Mouse (Mus musculus) right cerebral cortex, postnatal 14 days (tissue): ENCODE data around the gene Gsg1l.

Experiments used
- DNase-seq: peaks from one replicate; pipeline ENCODE4 v3.0.0; 2022

Gsg1l gene

DNA sequence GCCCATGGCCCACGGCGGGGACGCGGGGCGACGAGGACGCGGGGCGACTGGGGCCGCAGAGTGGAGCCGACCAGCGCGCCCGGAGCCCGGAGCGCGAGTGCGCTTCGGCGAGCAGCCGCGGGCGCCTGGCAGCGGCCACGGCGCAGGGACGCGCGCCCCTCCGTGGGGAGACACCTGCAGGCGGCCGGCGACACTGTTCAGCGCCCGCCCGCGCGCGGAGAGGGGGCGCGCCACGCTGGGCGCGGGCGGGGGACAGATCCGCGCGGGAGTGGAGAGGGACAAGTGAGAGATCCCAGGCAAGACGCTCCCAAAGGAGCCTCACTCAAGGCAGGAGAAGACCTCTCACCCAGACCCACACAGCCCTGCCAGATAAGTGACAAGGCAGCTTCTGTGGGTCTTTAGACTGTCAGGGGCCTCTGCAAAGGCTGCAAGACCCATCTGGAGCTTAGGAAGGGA, at the start of gene Gsg1l:
Gsg1l (minus strand) TSS at position 126 of the 456 bp plus-strand sequence.
- DNase-seq: peak; percentile 43

DNA sequence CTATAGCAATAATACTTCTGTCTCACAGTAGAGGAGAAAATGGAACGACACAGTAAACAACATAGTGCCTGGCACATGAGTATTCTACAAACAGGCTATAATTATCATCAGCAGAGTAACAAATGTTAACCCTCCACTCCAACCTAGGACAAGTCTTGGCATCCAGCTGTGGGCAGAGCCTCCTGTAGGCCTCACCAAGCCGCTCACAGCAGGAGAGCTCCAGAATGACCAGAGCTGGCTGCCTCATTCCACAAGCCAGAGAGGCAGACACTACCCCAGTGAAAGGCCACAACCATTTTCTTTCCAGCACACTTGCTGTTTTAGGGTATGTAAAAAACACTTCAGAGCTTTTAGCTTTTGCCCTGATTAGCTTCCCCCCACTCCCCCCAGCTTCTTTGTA, 45.5 kb upstream of the Gsg1l start:
- DNase-seq: no peak

DNA sequence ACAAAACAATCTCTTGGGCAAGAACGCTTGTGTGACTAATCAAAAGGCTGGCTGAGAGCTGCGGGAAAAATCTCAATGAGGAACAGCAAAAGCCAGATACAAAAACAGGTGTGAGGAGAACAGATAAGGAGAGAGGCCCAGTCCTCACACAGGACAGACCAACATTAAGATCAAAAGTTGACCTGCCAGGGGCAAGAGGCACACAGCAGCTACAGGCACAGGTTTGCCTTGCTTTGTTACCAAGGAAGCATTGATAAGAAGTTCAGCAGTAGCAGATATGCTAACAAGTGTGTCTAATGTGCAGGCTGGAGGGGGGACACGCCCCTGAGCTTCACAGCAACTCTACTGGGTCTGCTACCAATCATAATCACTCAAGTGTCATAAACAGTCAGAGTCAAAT, 44.3 kb upstream of the Gsg1l start:
- no peak for DNase-seq

DNA sequence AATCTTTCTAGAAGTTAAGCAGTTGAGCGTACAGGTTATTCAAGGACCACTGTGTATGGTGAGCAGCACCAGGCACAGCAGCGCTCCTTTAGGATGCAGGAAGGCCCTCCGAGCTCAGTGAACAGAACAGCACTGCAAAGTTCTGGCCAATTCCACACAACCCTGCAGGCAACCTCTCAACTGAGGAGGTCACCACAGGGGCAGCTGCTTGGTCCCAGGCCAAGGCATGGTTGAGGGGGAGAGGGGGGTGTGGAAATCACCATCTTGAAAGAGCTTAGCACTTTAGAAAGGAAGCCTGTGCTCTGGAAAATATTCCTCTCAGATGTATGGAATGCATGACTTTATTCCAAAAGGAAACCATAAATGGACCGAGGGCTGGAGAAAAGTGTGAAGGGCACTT, 39.3 kb upstream of the Gsg1l start:
- no peak for DNase-seq

DNA sequence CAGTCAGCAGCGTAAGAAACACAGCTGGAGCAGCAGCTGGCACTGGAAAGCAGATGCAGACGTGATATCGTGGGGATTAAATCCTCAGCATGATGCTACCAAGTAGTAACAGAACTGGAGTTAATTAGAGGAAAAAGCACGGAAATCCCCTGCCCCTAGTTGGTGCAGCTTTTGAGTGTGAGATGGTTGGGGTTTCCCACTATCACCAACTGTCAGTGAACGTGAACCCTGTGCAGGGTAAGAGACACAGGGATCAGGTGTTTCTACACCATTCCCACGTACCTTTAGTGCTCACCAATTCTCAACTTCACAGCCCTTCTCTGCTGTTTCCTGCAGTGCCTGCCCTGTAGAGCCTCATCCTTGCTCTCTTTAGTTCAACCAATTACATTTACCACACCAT, 37.6 kb upstream of the Gsg1l start:
- DNase-seq: no peak

DNA sequence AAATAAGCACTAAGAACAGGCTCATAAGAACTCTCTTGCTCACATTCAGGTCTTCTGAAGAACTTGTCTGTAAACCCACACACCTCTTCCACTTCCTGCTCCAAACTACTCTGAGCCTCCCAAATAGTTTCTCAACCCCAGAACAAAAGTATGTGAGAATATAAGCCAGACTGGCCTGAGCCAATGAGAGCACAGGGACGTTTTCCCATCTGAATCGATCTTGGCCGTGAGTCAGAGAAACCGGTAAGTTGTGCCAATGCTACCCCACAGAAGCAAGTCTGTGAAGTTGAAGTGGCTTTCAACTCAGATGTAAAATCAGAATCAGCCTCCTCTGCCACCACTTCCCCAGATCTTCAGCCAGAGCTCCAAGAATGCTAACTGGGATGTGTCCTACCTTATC, 31.1 kb upstream of the Gsg1l start:
- no peak for DNase-seq

DNA sequence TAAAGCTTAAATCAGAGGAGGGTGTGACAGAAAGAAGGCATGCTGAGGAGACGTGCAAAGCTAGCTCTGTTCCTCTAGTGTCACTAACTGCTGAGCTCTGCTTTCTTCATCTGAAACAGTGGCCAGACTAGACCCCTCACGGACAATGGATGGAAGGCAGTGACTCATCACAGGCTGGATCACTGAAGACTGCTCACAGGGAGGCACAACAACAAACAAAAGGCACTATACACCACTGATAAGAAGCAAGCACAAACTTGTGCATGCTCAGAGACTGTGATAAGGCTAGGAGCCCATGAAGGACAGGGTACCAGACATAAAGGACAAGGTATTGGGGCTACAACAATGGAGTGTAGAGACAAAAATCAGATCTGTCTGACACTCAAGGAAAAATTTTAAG, 29.0 kb upstream of the Gsg1l start:
- no peak for DNase-seq

DNA sequence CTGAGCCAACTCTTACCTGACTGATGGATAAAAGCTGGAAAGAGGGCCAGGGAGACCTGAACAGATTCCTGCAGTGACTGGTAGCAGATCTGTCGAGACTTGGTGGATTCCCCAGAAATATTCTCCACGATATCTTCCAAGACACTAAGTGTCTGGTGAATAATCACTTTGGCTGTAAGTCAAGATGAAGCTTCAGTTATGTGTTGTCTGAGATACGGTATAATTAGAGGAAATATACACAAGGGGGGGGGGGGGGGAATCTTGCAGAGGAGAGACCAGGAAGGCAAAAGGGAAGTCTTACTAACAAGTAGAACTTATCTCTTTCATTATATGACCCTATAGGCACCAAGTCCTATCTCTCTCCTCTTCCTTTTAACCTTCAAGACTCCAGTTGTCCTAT, 27.7 kb upstream of the Gsg1l start:
- no peak for DNase-seq

DNA sequence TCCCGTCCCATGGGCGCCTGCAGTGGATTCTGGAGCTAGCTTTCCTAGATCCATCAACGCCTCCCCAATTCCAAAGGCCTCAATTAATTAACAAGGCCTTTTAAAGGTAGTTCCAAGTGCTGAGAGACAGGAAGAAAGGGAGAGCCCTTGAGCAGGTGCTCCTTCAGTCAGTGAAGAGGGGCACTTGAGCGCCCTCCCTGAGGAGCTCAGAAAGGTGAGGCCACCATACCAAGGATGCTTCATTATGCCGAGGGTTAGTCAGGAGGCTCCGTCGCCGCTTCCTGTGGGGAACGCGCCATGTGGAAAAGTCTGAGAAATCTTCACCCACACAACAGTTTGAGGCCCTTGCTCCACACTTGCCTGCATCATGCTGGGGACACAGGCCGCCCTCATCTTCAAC, 18.2 kb upstream of the Gsg1l start:
- no peak for DNase-seq

DNA sequence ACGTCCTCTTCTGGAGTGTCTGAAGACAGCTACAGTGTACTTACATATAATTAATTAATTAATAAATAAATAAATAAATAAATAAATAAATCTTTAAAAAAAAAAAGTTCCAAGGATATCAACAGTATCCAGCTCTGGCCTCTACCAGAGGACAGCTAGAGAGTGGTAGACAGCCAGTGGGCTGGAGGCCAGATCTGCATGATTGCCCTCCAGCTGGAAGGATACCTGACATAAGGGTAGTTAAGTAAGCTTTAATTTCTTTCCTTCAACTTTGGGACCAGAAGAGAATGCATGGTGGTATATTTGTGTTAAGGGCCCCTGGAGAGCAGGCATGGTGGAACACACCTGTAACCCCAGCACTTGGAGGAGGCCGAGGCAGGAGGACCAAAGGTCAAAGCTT, 17.6 kb upstream of the Gsg1l start:
- no peak for DNase-seq

DNA sequence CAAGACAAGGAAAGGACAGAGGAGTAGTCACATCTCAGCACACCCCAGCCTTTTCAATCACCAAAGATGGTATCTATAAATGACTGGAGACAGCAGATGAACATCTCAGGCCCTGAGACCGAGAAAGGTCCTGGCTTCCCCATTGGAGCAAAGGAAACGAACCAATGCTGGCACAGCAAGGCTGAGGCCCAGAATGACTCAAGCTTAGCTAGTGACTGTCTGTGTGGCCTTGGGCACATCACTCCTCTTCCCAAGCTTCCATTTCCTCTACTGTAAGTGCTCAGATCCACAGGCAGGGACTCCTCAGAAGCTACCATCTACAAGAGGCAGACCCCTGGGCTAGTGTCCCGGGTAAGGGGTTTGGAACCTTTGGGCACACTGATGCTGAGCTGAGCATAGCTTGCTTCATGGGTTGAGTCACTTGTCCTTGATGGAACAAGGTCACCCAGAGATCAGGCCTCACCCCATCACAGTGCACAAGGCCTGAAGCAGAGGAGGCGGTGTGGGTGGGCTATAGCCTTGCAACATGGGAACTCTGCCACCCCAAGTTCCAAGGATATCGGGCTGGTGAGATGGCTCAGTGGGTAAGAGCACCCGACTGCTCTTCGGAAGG, 17.1 kb upstream of the Gsg1l start:
- no peak for DNase-seq

DNA sequence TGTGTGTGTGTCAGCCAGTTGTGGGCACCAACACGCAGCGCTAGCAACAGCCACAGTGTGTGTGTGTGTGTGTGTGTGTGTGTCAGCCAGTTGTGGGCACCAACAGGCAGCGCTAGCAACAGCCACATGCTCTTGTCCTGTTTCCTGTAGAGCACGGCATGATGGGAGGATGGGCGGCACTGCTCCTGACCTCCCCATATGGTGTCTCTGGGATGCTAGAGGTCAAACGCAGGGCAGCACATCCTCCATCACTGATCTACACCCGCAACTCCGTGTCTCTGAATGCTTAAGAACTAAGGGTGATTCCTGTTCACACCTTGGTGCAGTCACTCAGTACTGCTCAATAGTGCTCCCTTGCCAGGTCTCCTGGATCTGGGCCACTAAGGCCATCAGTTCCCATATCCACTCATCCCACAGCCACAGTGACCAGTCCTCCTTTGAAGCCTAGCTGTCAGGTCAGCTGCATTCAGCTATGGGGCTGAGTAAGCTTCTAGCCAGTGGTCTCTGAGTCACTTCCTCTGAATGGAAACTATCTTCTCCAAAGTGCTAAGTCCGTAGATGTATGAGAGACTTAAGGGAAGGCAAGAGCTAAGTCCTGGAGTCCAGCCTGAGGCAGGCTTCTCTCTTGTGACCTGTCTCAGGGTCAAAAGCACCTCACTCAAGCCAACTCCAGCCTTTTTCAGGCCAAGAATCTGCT, 15.2 kb upstream of the Gsg1l start:
- peak; percentile 3 for DNase-seq

DNA sequence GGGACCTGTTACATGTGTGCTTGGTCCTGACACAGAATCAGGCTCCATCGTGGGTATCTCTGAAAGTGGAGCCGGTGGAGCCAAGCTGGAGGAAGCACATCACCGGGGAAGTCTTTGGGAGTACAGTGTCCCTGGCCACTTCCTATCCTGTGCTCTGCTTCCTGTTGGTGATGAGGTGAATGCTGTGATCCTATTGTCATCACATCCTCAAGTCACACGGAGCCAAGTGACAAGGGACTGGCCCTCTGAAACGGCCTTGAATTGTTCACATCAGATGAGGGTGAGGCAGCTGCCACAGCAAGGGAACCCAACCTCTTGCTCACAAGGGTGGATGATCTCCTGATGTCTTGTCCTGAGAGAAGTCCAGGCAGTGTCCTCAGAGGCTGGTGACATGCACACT, 14.4 kb upstream of the Gsg1l start:
- peak; percentile 2 for DNase-seq

DNA sequence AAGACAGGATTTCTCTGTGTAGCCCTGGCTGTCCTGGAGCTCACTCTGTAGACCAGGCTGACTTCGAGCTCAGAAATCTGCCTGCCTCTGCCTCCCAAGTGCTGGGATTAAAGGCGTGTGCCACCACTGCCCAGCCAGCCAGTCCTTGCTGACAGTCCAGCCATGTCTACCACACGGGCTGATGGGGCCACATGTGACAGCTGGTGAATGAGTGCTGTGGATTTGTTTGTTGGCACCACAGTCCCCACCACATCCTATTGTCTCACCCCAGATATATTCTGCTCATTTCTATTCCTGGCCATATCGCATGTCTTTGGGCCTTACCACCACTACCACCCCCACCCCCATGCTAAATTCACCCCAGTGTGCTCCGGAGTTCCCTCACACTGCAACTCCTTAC, 12.5 kb upstream of the Gsg1l start:
- no peak for DNase-seq

DNA sequence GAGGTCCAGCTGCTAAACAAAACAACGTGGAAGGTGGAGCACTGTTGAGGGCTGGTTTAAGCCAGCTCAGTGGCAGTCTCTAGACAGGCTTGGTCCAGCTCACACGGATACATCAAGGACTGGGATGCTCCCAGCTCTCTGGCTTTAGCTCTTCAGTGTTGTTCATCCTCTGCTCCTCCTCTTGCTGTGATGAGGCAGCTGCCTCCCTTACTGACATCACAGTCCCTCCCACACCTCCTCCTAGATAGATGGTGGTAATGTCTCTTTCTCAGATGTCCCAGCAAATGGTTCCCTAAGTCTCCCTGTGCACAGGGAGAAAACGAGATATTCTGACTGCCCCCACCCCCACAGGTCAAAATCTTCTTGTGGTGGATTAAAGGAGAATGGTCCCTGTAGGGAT, 11.0 kb upstream of the Gsg1l start:
- no peak for DNase-seq

DNA sequence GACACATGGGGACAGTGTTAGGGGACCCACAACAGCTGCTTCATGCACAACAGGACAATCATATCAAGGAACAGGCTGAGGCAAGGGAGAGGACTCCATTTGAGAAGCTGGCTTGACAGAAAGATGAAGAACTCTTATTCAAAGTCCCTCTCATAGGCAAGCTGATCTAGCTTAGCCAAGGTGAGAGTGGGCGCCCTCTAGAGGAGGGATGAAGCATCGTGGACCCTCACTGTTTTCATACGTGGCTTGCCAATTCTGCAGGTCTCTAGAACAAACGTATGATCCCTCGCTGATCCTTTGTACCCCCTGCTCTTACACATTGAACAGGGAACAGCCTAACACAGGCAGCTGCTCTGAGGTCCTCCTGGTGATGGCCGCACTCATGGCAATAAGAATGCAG, 7.6 kb upstream of the Gsg1l start:
- DNase-seq: peak; percentile 61

DNA sequence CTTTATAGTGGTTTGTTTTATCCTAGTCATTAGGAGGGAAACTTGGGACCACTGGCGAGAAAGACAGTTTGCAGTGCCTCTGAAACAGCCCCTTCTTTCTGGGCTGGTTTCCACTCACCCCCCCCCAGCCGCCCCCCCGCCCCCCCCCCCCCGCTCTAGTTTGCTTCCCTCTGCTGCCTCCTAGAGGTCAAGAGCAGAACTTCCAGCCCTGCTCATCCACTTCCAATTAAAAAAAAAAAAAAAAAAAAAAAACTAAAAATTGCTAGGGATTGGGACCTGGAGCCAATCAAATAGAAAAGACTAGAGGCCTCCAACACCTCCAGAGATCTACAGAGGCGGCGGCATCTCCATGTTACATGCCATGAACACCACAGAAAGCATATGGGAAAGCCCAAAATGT, 5.9 kb upstream of the Gsg1l start:
- DNase-seq: no peak

DNA sequence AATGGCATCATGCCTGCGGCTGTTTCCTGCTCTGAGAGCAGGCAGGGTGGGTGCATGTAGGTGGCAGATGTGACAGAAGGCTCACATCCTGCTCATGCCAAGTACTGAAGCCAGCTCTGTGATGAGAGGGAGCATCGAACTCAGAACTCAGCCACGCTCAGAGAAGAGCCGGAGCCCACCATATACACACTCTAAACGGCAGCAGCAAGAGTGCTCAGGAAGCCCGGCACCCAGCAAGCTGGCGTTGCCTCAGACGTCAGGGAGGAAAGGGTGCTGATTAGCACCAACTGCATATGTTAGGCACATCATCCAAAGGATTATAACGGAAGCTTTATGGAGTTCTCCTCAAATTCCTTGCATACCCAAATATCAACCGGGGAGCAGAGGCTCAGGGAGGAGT, 5.4 kb upstream of the Gsg1l start:
- DNase-seq: no peak

DNA sequence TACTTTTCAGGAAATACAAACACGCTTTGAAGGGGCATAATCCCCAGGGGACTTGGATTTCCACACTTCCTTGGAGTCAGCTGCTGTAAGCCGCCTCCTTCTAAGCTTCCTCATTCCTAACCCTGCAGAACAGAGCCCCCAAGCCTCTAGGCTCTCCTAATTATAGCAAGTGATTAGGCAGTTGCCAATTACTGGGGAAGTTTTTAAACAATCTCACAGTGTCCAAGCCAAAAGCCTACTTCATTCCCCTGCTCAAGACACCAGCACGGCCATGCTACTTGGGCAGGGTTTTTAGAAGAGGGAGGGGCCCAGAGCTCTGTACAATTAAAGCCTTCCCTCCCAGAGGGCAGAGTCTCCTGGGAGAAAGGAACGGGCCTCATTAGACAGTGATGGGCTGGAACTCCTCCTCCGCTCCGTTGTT, 4.1 kb upstream of the Gsg1l start:
- no peak for DNase-seq

DNA sequence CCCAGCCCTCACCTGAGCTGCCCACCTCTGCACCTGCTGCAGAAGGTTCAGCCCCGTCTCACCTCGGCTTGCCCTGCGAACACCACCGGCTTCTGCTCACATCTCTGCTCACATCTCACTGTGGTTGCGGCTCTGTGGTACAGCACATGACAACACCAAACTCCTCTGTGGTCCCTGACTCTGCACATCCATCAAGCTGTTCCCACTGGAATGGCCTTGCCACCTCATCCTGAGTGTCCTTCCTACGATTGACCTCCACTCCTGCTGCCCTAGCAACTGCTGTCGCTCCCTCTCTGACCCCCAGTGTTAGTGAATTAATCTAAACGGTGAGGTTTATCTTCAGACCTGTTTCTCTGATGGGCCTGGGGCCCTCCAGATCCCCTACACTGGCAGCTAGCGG, 2.9 kb upstream of the Gsg1l start:
- no peak for DNase-seq

DNA sequence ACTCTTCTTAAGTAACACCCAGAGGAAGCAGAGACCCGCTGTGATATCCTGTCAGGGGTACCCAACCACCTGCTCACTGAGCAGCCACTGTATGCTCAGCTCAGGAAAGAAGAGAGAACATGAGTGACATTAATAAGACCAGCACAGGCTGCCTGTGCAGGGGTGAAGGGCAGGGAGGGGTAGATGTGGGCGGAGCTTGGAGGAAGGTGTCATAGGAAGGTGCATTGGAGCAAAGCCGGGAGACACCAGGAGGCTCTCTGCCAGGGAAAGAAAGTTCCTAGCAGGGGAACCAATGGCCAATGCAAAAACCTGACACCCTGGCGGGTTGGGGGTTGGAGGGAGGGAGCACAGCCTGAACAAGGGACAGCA, 1.8 kb upstream of the Gsg1l start:
- no peak for DNase-seq

DNA sequence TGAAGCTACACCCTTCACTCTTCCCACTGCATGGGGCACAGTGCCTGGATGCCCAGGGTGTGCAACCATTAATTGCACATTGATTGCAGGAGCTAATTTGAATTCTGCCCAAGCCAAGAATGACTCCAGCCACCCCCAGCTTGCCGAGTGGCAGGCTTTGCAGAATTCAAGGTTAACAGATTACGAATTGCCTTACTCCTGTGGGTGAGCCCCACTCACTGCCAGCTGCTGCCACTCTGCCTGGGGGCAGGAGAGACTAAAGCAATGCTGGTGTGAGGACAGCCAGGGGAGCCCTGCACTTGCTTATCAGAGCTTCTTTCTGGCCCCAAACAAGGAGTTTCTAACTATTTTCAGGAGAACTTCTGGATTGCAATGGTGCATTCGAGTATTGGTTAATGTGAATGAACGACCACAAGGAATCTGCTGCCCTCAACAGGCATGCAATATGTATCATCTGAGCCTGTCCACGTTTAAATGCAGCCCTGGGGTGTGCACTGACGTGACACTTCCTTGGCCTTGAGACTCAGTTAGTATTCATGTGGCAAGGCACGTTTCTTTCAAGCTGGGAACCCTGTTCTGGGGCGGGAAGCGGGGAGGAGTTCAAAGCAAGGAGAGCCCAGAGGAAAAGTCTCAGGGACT, 1.2 kb upstream of the Gsg1l start:
- no peak for DNase-seq

DNA sequence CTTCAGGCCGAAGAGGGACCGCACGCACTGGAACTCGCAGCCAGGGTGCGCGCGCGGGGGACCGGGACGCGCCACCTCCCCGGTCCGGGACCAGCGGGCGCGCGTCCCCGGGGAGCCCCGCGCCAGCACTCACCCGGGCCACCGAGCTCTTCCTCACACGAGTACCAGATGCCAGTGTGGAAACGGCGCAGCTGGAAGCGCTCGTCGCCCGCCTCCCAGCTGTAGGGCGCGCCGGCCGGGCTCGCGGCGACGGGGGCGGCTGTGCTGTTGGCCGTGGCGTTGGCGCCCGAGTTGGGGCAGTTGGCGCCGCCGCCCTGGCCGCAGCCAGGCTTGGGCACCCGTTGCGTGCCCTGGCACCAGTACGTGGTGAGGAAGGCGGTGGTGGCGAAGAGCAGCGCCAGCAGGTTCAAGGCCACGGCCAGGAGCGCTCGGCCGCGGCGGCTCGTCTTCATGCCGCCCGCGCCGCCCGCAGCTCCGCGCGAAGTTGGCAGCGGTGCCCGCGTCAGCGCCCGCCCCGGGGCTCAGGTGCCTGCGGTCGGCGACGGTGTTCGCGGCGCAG, 405 bp downstream of the Gsg1l start:
- no peak for DNase-seq

DNA sequence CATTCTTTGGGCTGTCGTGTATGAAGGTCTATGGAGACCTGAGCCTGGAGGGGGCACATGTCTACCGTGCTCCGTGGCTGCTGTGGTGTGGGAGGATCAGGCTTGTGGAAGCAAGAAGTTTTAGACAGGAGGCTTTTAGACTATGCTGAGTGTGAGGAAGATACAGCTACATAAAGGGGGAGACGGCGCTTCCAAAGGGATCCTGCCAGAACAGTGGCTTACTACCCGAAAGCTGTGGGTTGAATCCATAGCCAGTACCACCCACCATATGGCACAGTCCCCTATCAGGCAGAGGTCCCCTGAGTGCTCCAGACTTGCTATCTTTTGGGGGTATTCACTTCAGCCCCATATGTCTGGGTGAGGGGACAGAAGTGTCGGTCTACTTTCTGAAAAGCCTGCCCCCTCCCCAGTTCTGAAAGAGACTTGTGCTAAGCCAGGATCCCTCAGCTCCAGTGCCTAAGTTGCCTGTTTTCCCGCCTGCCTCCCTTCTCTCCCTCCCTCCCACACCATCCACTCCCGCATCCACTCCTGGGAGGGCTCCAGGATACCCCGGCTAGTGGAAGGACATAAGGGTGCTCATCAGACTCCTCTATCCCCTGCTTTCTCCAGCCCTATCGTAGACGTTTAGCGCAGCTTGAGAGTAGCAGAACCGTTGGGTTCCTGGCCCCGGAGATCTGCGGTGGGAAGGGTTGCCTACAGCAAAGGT, 1.1 kb downstream of the Gsg1l start:
- DNase-seq: no peak
